Mouse (Mus musculus): ENCODE measurements around the gene Haus3.

DNA sequence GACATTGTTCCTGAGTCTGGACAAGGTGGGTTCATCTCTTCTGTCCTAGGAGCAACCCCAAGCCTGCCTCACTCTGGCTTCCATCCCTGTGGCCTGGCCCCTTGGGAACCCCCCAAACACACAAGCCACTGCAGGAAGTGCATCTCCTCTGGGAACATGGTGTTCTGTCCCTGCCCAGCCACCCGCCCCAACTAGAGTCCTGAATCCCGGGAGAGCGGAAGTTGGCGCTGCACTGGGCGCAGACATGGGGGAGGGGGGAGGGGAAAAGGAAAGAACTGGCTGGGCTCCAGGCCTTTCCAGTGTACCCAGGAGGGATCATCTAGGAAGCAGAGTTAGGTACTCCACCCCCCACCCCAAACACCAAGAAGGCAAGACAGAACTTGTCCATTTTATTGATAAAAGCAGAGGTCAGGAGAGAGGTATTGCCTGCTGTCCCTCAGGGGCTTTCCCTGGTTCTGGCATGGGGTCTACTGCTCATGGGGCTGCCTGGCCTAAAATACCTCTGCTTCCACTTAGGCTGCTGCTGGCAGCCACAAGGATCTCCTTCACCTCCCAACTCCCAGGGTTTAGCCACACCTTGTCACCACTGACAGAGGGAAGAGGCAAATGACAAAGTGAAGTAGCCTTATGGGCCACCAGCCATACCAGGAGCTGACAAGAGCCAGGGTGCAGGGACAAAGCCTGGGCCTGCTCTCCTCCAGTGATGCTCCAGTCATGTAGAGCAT lies 14.0 kb upstream of the Haus3 start:
- TF ChIP-seq ZNF384 (IDR thresholded peaks at IDR 0.05; ENCODE audit: low read depth, low read length) = no peak
- no peak for TF ChIP-seq HCFC1 (IDR thresholded peaks at IDR 0.05; ENCODE audit: borderline replicate concordance, insufficient read depth, low read length)
- no peak for TF ChIP-seq MAFK (IDR thresholded peaks at IDR 0.05; ENCODE audit: insufficient read depth, low read depth, low read length)
